Mouse (Mus musculus) adrenal gland, adult 2 months (tissue): ENCODE measurements around the gene Cep70. TPM values are rescaled to one million over a fixed set of nuclear protein-coding genes. Genes with fewer than 3 reads are reported as not detected.

Experiments used
- DNase-seq: peaks from one replicate; pipeline ENCODE4 v3.0.0; 2021
- polyA plus RNA-seq: library from polyadenylated mRNA; depleted of rRNA; stranded (reverse); fragments of >200 nt; gene quantifications from 2 replicates; pipeline ENCODE4 v1.2.3, GENCODE M21; 2012; rRNA removed
- total RNA-seq, 2 experiments: library from RNA; stranded (reverse); gene quantifications; 2 replicates each; pipeline ENCODE4 v1.2.3; 2021

Cep70 gene
- total and polyA plus RNA-seq, 3 experiments: 0.86 to 11.2 (median 8.0) TPM

- DNase-seq: no peak
Observed at GRCm38 (mm10) chr9:99319343-99319951, 76.3 kb downstream of the Cep70 start.

- peak; percentile 30 for DNase-seq
Observed at GRCm38 (mm10) chr9:99320006-99320405, 76.8 kb downstream of the Cep70 start.

- DNase-seq: no peak
Observed at GRCm38 (mm10) chr9:99325208-99325929, 82.2 kb downstream of the Cep70 start.

- no peak for DNase-seq
Observed at GRCm38 (mm10) chr9:99325961-99326360, 82.8 kb downstream of the Cep70 start.

GRCm38 (mm10) chr9:99326881-99327280 is 83.7 kb downstream of the Cep70 start:
- DNase-seq: no peak

- no peak for DNase-seq
Observed at GRCm38 (mm10) chr9:99336538-99336937, 93.4 kb downstream of the Cep70 start.

- DNase-seq: no peak
Observed at GRCm38 (mm10) chr9:99338293-99338692, 95.1 kb downstream of the Cep70 start.

- no peak for DNase-seq
Observed at GRCm38 (mm10) chr9:99339182-99339581, 96.0 kb downstream of the Cep70 start.

GRCm38 (mm10) chr9:99340126-99340525 is 97.0 kb downstream of the Cep70 start:
- DNase-seq: no peak

- DNase-seq: no peak
Observed at GRCm38 (mm10) chr9:99341600-99341999, 98.4 kb downstream of the Cep70 start.

- no peak for DNase-seq
Observed at GRCm38 (mm10) chr9:99345351-99345792, 102.2 kb downstream of the Cep70 start.

Other genes with a start within 250 kb of the Cep70 start
- not detected for gene Gm1123, start 207.7 kb upstream of the Cep70 start, total RNA-seq
- gene Gm1123, start 207.7 kb upstream of the Cep70 start, polyA plus RNA-seq: not detected in 2 replicates
- gene Pik3cb, start 102.7 kb upstream of the Cep70 start, total RNA-seq: 10 to 100 TPM; 15.6 to 20.7 TPM
- 1.4 and 2.0 TPM in 2 replicates for gene Pik3cb, start 102.7 kb upstream of the Cep70 start, polyA plus RNA-seq
- gene Faiml, start 6.1 kb upstream of the Cep70 start, total RNA-seq: not detected
- gene Faiml, start 6.1 kb upstream of the Cep70 start, polyA plus RNA-seq: not detected in 2 replicates
- under 1 TPM; 0.29 to 0.90 TPM for gene Esyt3, start 115.2 kb downstream of the Cep70 start, total RNA-seq
- gene Esyt3, start 115.2 kb downstream of the Cep70 start, polyA plus RNA-seq: 0.30 and 0.50 TPM in 2 replicates
- 10 to 100 TPM; 61.0 to 61.1 TPM for gene Mras, start 194.0 kb downstream of the Cep70 start, total RNA-seq
- 31.4 and 33.1 TPM in 2 replicates for gene Mras, start 194.0 kb downstream of the Cep70 start, polyA plus RNA-seq
- gene Nme9, start 208.1 kb downstream of the Cep70 start, total RNA-seq: not detected
- not detected in 2 replicates for gene Nme9, start 208.1 kb downstream of the Cep70 start, polyA plus RNA-seq